Mouse (Mus musculus) midbrain, postnatal 0 days (tissue): ENCODE measurements around the gene Naxd. TPM values are rescaled to one million over a fixed set of nuclear protein-coding genes. Genes with fewer than 3 reads are reported as not detected.

ENCODE experiments used
- ATAC-seq: fragments of 200-750 bp; cut with Nextera tagmentation; 2 replicates; pipeline ENCODE4 v1.8.0; 2017; ENCODE audit warnings: moderate number of reproducible peaks, mild to moderate bottlenecking, moderate TSS enrichment, moderate library complexity; ENCODE audit not compliant: low FRiP score
- DNase-seq: peaks from one replicate; pipeline ENCODE4 v3.0.0-alpha.2; 2015; ENCODE audit warnings: low spot score
- H3K27ac ChIP-seq: fragments of 300-500 bp; sonication (generic); 2 replicates; pipeline ENCODE4 v1.5.1; 2014; ENCODE audit warnings: low read depth, mild to moderate bottlenecking, low read length, mixed read lengths
- H3K27me3 ChIP-seq: fragments of 300-500 bp; sonication (generic); 2 replicates; pipeline ENCODE4 v1.6.1; 2014; ENCODE audit warnings: low read length, control low read depth, mixed read lengths; ENCODE audit not compliant: insufficient read depth
- H3K36me3 ChIP-seq: fragments of 300-500 bp; sonication (generic); 2 replicates; pipeline ENCODE4 v1.6.1; 2014; ENCODE audit warnings: low read length, control low read depth, mixed read lengths; ENCODE audit not compliant: insufficient read depth
- H3K4me1 ChIP-seq: fragments of 300-500 bp; sonication (generic); 2 replicates; pipeline ENCODE4 v1.6.1; 2014; ENCODE audit warnings: mild to moderate bottlenecking, control low read depth, antibody characterized with exemption, low read length, mixed read lengths; ENCODE audit not compliant: insufficient read depth
- H3K4me2 ChIP-seq: fragments of 300-500 bp; sonication (generic); 2 replicates; pipeline ENCODE4 v1.6.1; 2014; ENCODE audit warnings: low read depth, mild to moderate bottlenecking, low read length, mixed read lengths; ENCODE audit not compliant: poor library complexity, severe bottlenecking
- H3K4me3 ChIP-seq: fragments of 300-500 bp; sonication (generic); 2 replicates; pipeline ENCODE4 v1.5.1; 2014; ENCODE audit warnings: low read depth, mild to moderate bottlenecking, low read length, moderate library complexity
- H3K9ac ChIP-seq: fragments of 300-500 bp; sonication (generic); replicated peaks from 2 replicates; pipeline ENCODE4 v1.6.1; 2014; ENCODE audit warnings: mild to moderate bottlenecking, low read length, moderate library complexity, mixed read lengths; ENCODE audit not compliant: poor library complexity, severe bottlenecking
- H3K9me3 ChIP-seq: fragments of 300-500 bp; sonication (generic); 2 replicates; pipeline ENCODE4 v1.6.1; 2016; ENCODE audit warnings: low read length, control low read depth
- CTCF ChIP-seq: IDR thresholded peaks from 2 replicates; pipeline ENCODE4 v1.5.1; 2016; ENCODE audit warnings: antibody characterized with exemption, mild to moderate bottlenecking
- WGBS: fragments of 180-500 bp; shearing (Covaris S2); extraction: QIAGEN DNeasy Blood & Tissue Kit; methylation state at CpG from one replicate; pipeline ENCODE4 v1.1.7; 2014; 5-methylcytosine and 5-hydroxymethylcytosine counted together
- polyA plus RNA-seq: library from polyadenylated mRNA; unstranded; fragments of >200 nt; fragmentation: Nextera tagmentation; extraction: Ambion mirVana; gene quantifications from 2 replicates; pipeline ENCODE4 v1.2.1, GENCODE M21; 2015
- total RNA-seq: library from RNA; depleted of rRNA; stranded (reverse); fragments of >200 nt; gene quantifications from 2 replicates; pipeline ENCODE4 v1.2.3, GENCODE M21; 2014

Naxd gene
- total and polyA plus RNA-seq, 2 experiments from 2014 or later, result 88.6 to 106 TPM

- ATAC-seq, result no peak
Observed at GRCm38 (mm10) chr8:11512711-11513110, 15.4 kb downstream of the Naxd start.

GRCm38 (mm10) chr8:11513247-11513646, 15.9 kb downstream of the Naxd start:
- H3K9ac ChIP-seq, result no peak overlapping the region
- H3K4me1 ChIP-seq, result no peaks in the 10 kb centered on the region
- H3K4me2 ChIP-seq, result no peak overlapping the region
- H3K36me3 ChIP-seq, result peaks cover 82% of the 10 kb centered on the region
- ATAC-seq (no peak), DNase-seq (no peak)
- no peak overlapping the region for H3K27ac ChIP-seq
- no peak overlapping the region for H3K4me3 ChIP-seq
- no peaks in the 10 kb centered on the region for H3K9me3 ChIP-seq
- 98% methylated on average over 5 of the region's 5 CpGs for WGBS
- no peaks in the 10 kb centered on the region for H3K27me3 ChIP-seq
- TF ChIP-seq CTCF, result no peak

More at GRCm38 (mm10) chr8:11512711-11513110, 15.4 kb downstream of the Naxd start:
- no peak overlapping the region for H3K27ac ChIP-seq
- no peak for TF ChIP-seq CTCF
- H3K4me2 ChIP-seq, result no peak overlapping the region
- peaks cover 80% of the 10 kb centered on the region for H3K36me3 ChIP-seq
- H3K4me1 ChIP-seq, result no peaks in the 10 kb centered on the region
- no peaks in the 10 kb centered on the region for H3K27me3 ChIP-seq
- H3K9me3 ChIP-seq, result no peaks in the 10 kb centered on the region
- no peak for DNase-seq
- WGBS, result 90% methylated on average over 9 of the region's 9 CpGs
- no peak overlapping the region for H3K4me3 ChIP-seq
- no peak overlapping the region for H3K9ac ChIP-seq

- DNase-seq, result no peak
- H3K9me3 ChIP-seq, result no peaks in the 10 kb centered on the region
- 96% methylated on average over 9 of the region's 9 CpGs for WGBS
- no peak overlapping the region for H3K4me2 ChIP-seq
- TF ChIP-seq CTCF, result no peak
- H3K4me1 ChIP-seq, result no peaks in the 10 kb centered on the region
- no peak overlapping the region for H3K4me3 ChIP-seq
- ATAC-seq, result no peak
- H3K27ac ChIP-seq, result no peak overlapping the region
- H3K36me3 ChIP-seq, result peaks cover 74% of the 10 kb centered on the region
- no peak overlapping the region for H3K9ac ChIP-seq
- H3K27me3 ChIP-seq, result no peaks in the 10 kb centered on the region
Observed at GRCm38 (mm10) chr8:11516292-11516691, 19.0 kb downstream of the Naxd start.

GRCm38 (mm10) chr8:11517366-11518055, 20.2 kb downstream of the Naxd start:
- no peak for TF ChIP-seq CTCF
- 89% methylated on average over 16 of the region's 16 CpGs for WGBS
- Histone ChIP-seq H3K27me3 (no peaks in the 10 kb centered on the region), H3K4me2 (no peak overlapping the region), H3K9me3 (no peaks in the 10 kb centered on the region), H3K9ac (no peak overlapping the region), H3K36me3 (peaks cover 72% of the 10 kb centered on the region), H3K27ac (no peak overlapping the region), H3K4me3 (no peak overlapping the region), H3K4me1 (no peaks in the 10 kb centered on the region)
- ATAC-seq, result no peak
- DNase-seq, result no peak

- Histone ChIP-seq H3K27me3 (no peaks in the 10 kb centered on the region), H3K27ac (no peak overlapping the region), H3K4me1 (no peaks in the 10 kb centered on the region), H3K4me2 (no peak overlapping the region), H3K9me3 (no peaks in the 10 kb centered on the region), H3K9ac (no peak overlapping the region), H3K4me3 (no peak overlapping the region), H3K36me3 (peaks cover 67% of the 10 kb centered on the region)
- no peak for ATAC-seq
- TF ChIP-seq CTCF, result no peak
- no peak for DNase-seq
- 88% methylated on average over 6 of the region's 6 CpGs for WGBS
Observed at GRCm38 (mm10) chr8:11518056-11518396, 20.7 kb downstream of the Naxd start.

GRCm38 (mm10) chr8:11518676-11519075, 21.4 kb downstream of the Naxd start:
- no peak overlapping the region for H3K4me2 ChIP-seq
- DNase-seq, result no peak
- H3K9me3 ChIP-seq, result no peaks in the 10 kb centered on the region
- no peaks in the 10 kb centered on the region for H3K27me3 ChIP-seq
- ATAC-seq, result no peak
- H3K4me3 ChIP-seq, result no peak overlapping the region
- no peak overlapping the region for H3K9ac ChIP-seq
- no peak overlapping the region for H3K27ac ChIP-seq
- H3K36me3 ChIP-seq, result peaks cover 61% of the 10 kb centered on the region
- WGBS, result 90% methylated on average over 11 of the region's 11 CpGs
- TF ChIP-seq CTCF, result no peak
- no peaks in the 10 kb centered on the region for H3K4me1 ChIP-seq
